Mouse (Mus musculus) bone marrow, adult 2 months (tissue): ENCODE data around the gene Cxcl16. TPM values are rescaled to one million over a fixed set of nuclear protein-coding genes. Genes with fewer than 3 reads are reported as not detected.
A peak's percentile ranks its signal among the peaks of the same experiment; 100 is the strongest.

ENCODE experiments used
- H3K27ac ChIP-seq: fragments of 200-500 bp; 2 replicates; pipeline ENCODE4 v1.5.1; 2012; ENCODE audit warnings: low read depth, mild to moderate bottlenecking, control low read depth, inconsistent platforms, low read length; ENCODE audit not compliant: control insufficient read depth, poor library complexity, insufficient read depth
- H3K4me1 ChIP-seq: fragments of 200-500 bp; 2 replicates; pipeline ENCODE4 v1.6.1; 2011; ENCODE audit warnings: low read length; ENCODE audit not compliant: control insufficient read depth, insufficient read depth
- H3K4me3 ChIP-seq: fragments of 200-500 bp; replicated peaks from 2 replicates; pipeline ENCODE3; 2011; ENCODE audit warnings: mild to moderate bottlenecking, low read depth, low read length, control low read depth; ENCODE audit not compliant: control insufficient read depth
- CTCF ChIP-seq: fragments of 200-500 bp; IDR thresholded peaks from 2 replicates; pipeline ENCODE4 v1.5.1; 2011; ENCODE audit warnings: low read length, control low read depth; ENCODE audit not compliant: control insufficient read depth, insufficient read depth
- POLR2A ChIP-seq: fragments of 200-500 bp; IDR thresholded peaks from 2 replicates; pipeline ENCODE4 v1.6.1; 2011; ENCODE audit warnings: low read depth, mild to moderate bottlenecking, control low read depth, low read length, borderline replicate concordance; ENCODE audit not compliant: control insufficient read depth
- WGBS: fragments of 180-500 bp; shearing (Covaris S2); methylation state at CpG from one replicate; pipeline ENCODE4 v1.1.7; 2018; 5-methylcytosine and 5-hydroxymethylcytosine counted together
- polyA plus RNA-seq: library from polyadenylated mRNA; stranded (reverse); fragments of >200 nt; gene quantifications from 2 replicates; pipeline ENCODE4 v1.2.4, GENCODE M21; 2011; ENCODE audit warnings: low replicate concordance; ENCODE audit not compliant: missing spikeins, insufficient read depth, insufficient read length

The Cxcl16 gene
- polyA plus RNA-seq, 1 experiment: 3.2 TPM

DNA sequence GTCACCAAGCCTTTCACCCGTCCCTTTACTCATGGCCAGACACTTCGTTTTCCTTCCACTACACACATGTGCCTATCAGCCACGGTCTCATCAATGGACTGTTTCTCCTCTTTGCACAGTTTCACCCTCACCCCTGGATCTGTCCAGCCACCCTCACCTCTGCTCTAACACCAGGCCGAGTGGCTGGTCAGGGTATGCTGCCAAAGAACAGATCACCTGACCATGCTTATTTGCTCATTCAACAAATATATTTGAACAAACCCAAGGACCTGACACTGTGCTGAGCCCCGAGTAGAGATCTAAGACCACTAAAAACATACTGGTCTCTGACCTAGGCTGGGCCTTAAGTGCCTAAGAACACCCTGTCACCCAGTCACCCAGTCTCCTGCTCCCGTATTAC, 15.1 kb downstream of the Cxcl16 start:
- peak overlapping the region; percentile 7 for H3K4me3 ChIP-seq
- 73% methylated on average over 6 of the region's 6 CpGs for WGBS
- TF ChIP-seq CTCF (no peak), POLR2A (no peak)
- peaks cover 6% of the 10 kb centered on the region; the same call in 1 of the 2 replicates for H3K4me1 ChIP-seq
- H3K27ac ChIP-seq: peak overlapping the region; percentile 27; the same call in 1 of the 2 replicates

DNA sequence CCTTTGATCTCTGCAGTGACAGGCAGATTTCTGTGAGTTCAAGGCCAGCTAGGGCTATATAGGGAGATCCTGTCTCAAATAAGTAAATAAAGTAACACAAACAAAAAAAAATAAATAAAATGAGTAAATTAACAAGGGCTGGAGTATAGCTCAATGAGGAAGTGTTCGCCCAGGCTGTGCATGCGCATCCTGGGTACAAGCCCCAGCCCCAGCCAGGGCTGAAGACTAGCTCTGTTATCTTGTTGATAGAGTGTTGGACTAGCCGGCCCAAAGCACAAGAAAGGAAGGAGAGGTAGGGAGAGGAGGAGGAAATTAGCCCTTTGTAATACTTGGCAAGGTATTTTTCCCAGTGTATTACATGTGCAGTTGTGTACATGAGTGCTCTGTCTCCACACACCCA, 15.8 kb downstream of the Cxcl16 start:
- no peak overlapping the region for H3K27ac ChIP-seq
- TF ChIP-seq CTCF (no peak), POLR2A (no peak)
- peaks cover 7% of the 10 kb centered on the region for H3K4me1 ChIP-seq
- H3K4me3 ChIP-seq: no peak overlapping the region
- WGBS: 64% methylated on average over 3 of the region's 3 CpGs

DNA sequence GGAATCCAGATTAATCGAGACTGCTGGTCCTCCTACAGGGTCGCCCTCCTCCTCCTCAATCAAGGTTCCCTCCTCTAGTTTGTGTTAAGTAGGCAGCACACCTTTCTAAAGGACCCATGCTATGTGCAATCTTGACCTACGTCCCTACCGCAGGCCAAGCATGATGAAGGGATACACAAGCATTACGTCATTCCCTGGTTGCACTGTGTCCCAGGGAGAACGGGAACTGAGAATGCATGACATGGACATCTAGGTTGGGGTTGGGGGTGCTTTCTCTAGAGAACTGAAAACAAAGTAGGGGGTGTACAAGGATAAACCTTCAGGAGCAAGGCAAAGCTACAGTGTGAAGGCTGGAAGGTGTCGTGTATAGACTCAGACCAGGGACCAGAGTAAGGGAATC, 17.9 kb downstream of the Cxcl16 start:
- Histone ChIP-seq H3K4me3 (no peak overlapping the region), H3K4me1 (peaks cover 5% of the 10 kb centered on the region), H3K27ac (no peak overlapping the region)
- TF ChIP-seq POLR2A (no peak), CTCF (no peak)
- WGBS: 62% methylated on average over 7 of the region's 7 CpGs

DNA sequence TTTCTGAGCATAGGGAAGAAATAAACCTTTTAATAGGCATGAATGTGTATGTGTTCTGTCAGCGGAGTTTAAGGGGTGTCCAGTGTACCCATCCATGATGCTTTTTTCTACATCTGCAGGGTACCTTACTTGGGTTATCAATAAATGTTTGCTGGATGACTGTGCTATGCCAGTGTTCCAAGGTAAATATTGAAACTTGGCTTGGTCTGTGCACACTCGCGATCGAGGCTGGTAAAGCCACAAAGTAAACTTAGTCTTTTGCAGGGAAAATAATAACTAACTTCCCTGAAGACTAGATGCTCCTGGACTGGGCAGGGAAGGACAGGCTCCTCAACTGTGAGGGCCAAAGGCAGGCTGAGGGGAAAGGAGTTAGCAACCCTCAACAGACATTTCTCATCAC, 19.1 kb downstream of the Cxcl16 start:
- WGBS: 88% methylated on average over 4 of the region's 4 CpGs
- Histone ChIP-seq H3K4me1 (peaks cover 4% of the 10 kb centered on the region), H3K4me3 (no peak overlapping the region), H3K27ac (no peak overlapping the region)
- TF ChIP-seq CTCF (no peak), POLR2A (no peak)

DNA sequence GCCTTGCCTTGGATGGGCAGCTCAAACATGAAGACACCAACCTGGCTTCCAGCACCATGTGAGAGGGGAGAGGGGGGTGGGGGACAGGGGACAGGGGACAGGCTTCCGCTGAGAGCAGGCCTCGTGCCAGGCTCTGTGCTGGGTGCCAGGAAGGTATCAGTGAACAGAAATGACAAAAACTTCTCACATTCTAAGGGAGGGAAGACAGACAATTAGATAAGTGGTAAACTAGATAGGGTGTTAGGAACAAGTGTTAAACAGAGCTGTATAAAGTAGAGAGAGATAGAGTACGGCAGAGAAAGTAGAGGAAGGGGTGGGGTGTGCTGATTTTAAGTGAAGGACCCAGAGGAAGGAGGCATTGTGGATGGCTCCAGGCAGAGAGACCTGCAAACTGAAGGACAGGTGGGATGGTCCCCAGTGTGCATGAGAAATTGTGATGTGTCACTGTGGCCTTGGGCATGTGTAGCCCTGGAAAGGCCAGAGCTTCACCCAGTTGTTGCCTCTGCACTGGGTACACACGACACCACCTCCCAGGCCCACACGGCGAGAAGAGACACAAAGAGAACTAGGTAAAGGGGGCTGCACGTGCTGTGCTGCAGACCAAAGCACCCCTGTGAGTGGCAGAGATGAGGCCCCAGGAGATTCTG, 20.9 kb downstream of the Cxcl16 start:
- Histone ChIP-seq H3K4me1 (peaks cover 2% of the 10 kb centered on the region), H3K4me3 (no peak overlapping the region), H3K27ac (peak overlapping the region; percentile 36; the same call in 1 of the 2 replicates)
- TF ChIP-seq CTCF (no peak), POLR2A (no peak)
- 81% methylated on average over 7 of the region's 7 CpGs for WGBS

DNA sequence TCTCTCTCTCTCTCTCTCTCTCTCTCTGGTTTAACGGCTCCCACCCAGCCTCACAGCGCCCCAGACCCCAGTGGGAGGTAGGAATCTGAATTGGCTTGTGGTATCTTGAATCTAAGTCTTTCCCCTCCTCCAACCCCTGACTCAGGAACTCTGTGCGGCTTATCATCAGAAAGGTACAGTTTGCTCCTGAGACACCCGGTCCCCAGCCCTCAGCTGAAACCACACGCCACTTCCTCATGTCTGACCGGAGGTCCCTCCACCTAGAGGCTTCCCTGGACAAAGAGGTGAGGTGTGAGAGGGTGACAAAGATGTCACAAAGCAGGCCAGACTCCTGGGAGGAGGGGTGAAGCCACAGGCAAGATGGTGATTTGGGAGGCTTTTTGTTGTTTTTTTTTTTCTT, 22.4 kb downstream of the Cxcl16 start:
- Histone ChIP-seq H3K4me1 (peaks cover 2% of the 10 kb centered on the region), H3K4me3 (peak overlapping the region; percentile 40), H3K27ac (peak overlapping the region; percentile 60)
- no peak for TF ChIP-seq CTCF
- no peak for TF ChIP-seq POLR2A
- 14% methylated on average over 6 of the region's 6 CpGs for WGBS

DNA sequence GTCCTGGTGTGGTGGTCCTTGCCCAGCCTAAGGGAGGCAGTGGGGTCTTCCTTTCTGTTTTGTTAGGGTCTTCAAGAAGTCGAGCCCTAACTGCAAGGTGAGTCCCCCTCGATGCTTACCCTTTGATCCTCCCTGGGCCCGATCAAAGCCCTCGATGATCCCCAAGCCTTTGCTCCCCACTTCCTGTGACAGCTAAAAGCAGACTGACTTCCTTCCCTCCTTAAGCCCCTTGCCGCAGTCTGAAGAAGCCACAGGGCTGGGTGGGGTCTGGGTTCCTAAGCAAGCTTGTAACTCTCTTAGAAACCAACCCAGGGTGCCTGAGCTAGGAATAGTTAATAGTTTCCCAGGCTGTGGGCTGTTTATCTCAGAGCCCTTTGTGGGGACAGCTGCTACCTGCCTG, 24.3 kb downstream of the Cxcl16 start:
- Histone ChIP-seq H3K4me3 (peak overlapping the region; percentile 63), H3K4me1 (peaks cover 2% of the 10 kb centered on the region), H3K27ac (peak overlapping the region; percentile 94; the same call in 1 of the 2 replicates)
- WGBS: 1% methylated on average over 5 of the region's 5 CpGs
- TF ChIP-seq CTCF: no peak
- no peak for TF ChIP-seq POLR2A

DNA sequence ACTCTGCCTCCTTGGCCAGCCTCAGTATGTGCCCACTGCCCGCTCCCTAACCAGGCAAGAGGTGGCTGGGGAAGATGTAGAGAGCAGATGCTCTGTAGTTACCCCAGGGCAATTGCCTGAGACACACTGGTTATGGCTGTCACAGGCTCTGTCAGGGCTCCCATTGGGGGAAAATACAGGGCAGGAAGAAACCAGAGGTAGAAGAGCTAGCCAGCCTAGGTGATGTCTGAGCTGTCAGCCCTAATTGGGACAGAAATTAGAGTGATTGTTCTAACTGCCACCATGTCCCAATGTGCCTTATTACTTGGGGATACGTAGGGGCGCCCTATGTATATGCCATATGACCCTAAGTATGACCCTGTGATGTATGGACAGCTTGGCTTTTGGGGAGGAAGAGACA, 25.8 kb downstream of the Cxcl16 start:
- Histone ChIP-seq H3K4me3 (peak overlapping the region; percentile 70), H3K27ac (peak overlapping the region; percentile 94), H3K4me1 (peaks cover 1% of the 10 kb centered on the region)
- no peak for TF ChIP-seq POLR2A
- no peak for TF ChIP-seq CTCF
- WGBS: 69% methylated on average over 3 of the region's 3 CpGs
